Mouse (Mus musculus) MEL (cell line): ENCODE measurements around the gene Abca13. TPM values are rescaled to one million over a fixed set of nuclear protein-coding genes. Genes with fewer than 3 reads are reported as not detected.

Experiments used
- DNase-seq: peaks from one replicate; pipeline ENCODE4 v3.0.0; 2011; ENCODE audit warnings: low read depth, low spot score
- H3K27ac ChIP-seq: 2 replicates; pipeline ENCODE4 v1.5.1; 2012; ENCODE audit warnings: low read depth, mild to moderate bottlenecking, control low read depth, low read length, moderate library complexity; ENCODE audit not compliant: control insufficient read depth
- H3K27me3 ChIP-seq, 2 experiments: fragments of 150-350 bp in 1 of 2; sonication (generic) in 1 of 2; 2 replicates each; pipeline ENCODE4 v1.6.1; 2012; ENCODE audit warnings: low read length in 2 of 2, mild to moderate bottlenecking in 2 of 2, improper control_type of control experiment in 1 of 2, moderate library complexity in 1 of 2; ENCODE audit not compliant: insufficient read depth in 2 of 2, control insufficient read depth in 1 of 2
- H3K36me3 ChIP-seq, 2 experiments: 2 replicates each; pipeline ENCODE4 v1.6.1; 2012 to 2014; ENCODE audit warnings: low read length in 2 of 2, improper control_type of control experiment in 1 of 2, inconsistent platforms in 1 of 2, mild to moderate bottlenecking in 1 of 2; ENCODE audit not compliant: insufficient read depth in 2 of 2, control insufficient read depth in 1 of 2
- H3K4me1 ChIP-seq, 2 experiments: fragments of 150-350 bp in 1 of 2; sonication (generic) in 1 of 2; 2 replicates each; pipeline ENCODE4 v1.6.1; 2012; ENCODE audit warnings: low read length in 2 of 2, improper control_type of control experiment in 1 of 2, mild to moderate bottlenecking in 1 of 2; ENCODE audit not compliant: insufficient read depth in 2 of 2, control insufficient read depth in 1 of 2
- H3K4me3 ChIP-seq, 2 experiments: fragments of 150-350 bp in 1 of 2; sonication (generic) in 1 of 2; 2 replicates each; pipeline ENCODE4 v1.5.1; 2012; ENCODE audit warnings: low read depth in 2 of 2, low read length in 2 of 2, mild to moderate bottlenecking in 2 of 2, moderate library complexity in 2 of 2, control low read depth in 1 of 2, improper control_type of control experiment in 1 of 2; ENCODE audit not compliant: control insufficient read depth in 1 of 2, insufficient read depth in 1 of 2
- H3K79me2 ChIP-seq: 2 replicates; pipeline ENCODE4 v1.6.1; 2012; ENCODE audit warnings: mild to moderate bottlenecking, low read length, moderate library complexity; ENCODE audit not compliant: control insufficient read depth, poor library complexity, insufficient read depth
- H3K9ac ChIP-seq: 2 replicates; pipeline ENCODE4 v1.6.1; 2012; ENCODE audit warnings: low read depth, mild to moderate bottlenecking, control low read depth, low read length, moderate library complexity; ENCODE audit not compliant: control insufficient read depth, poor library complexity, severe bottlenecking
- H3K9me3 ChIP-seq: fragments of 150-350 bp; sonication (generic); replicated peaks from 2 replicates; pipeline ENCODE4 v1.6.1; 2012; ENCODE audit warnings: mild to moderate bottlenecking, low read length, improper control_type of control experiment, moderate library complexity; ENCODE audit not compliant: insufficient read depth
- BHLHE40 ChIP-seq: IDR thresholded peaks from 2 replicates; pipeline ENCODE4 v1.6.1; 2012; ENCODE audit warnings: low read depth, mild to moderate bottlenecking, inconsistent platforms, low read length, improper control_type of control experiment, borderline replicate concordance
- CHD1 ChIP-seq: IDR thresholded peaks from 2 replicates; pipeline ENCODE4 v1.6.1; 2012; ENCODE audit warnings: low read depth, mild to moderate bottlenecking, inconsistent platforms, low read length, improper control_type of control experiment
- CTCF ChIP-seq, 3 experiments: IDR thresholded peaks in 2 of 3; conservative IDR thresholded peaks in 1 of 3; 2 replicates each; pipeline ENCODE4 v1.5.1; 2011 to 2012; ENCODE audit warnings: low read length in 3 of 3, low read depth in 2 of 3, mild to moderate bottlenecking in 2 of 3, improper control_type of control experiment in 1 of 3, inconsistent platforms in 1 of 3, mixed read lengths in 1 of 3, moderate library complexity in 1 of 3; ENCODE audit not compliant: control insufficient read depth in 1 of 3, insufficient read depth in 1 of 3, poor library complexity in 1 of 3, severe bottlenecking in 1 of 3
- ELF1 ChIP-seq: IDR thresholded peaks from 2 replicates; pipeline ENCODE4 v1.6.1; 2014; ENCODE audit warnings: low read depth, mild to moderate bottlenecking, inconsistent platforms, low read length, improper control_type of control experiment, moderate library complexity
- ETS1 ChIP-seq: IDR thresholded peaks from 2 replicates; pipeline ENCODE4 v1.6.1; 2012; ENCODE audit warnings: low read depth, mild to moderate bottlenecking, inconsistent platforms, low read length, improper control_type of control experiment, moderate library complexity
- GABPA ChIP-seq: IDR thresholded peaks from 2 replicates; pipeline ENCODE4 v1.6.1; 2012; ENCODE audit warnings: low read depth, mild to moderate bottlenecking, inconsistent platforms, low read length, improper control_type of control experiment, moderate library complexity
- HCFC1 ChIP-seq: IDR thresholded peaks from 2 replicates; pipeline ENCODE4 v1.6.1; 2012; ENCODE audit warnings: low read depth, mild to moderate bottlenecking, inconsistent platforms, low read length, improper control_type of control experiment, moderate library complexity
- KAT2A ChIP-seq: conservative IDR thresholded peaks from 2 replicates; pipeline ENCODE4 v1.6.1; 2012; ENCODE audit warnings: low read depth, low read length, improper control_type of control experiment, inconsistent platforms
- MAFK ChIP-seq: IDR thresholded peaks from 2 replicates; pipeline ENCODE4 v1.6.1; 2011; ENCODE audit warnings: low read depth, mild to moderate bottlenecking, low read length, improper control_type of control experiment, borderline replicate concordance
- MAX ChIP-seq: IDR thresholded peaks from 2 replicates; pipeline ENCODE4 v1.6.1; 2011; ENCODE audit warnings: low read length, improper control_type of control experiment
- MAZ ChIP-seq: IDR thresholded peaks from 2 replicates; pipeline ENCODE4 v1.6.1; 2012; ENCODE audit warnings: low read depth, mild to moderate bottlenecking, inconsistent platforms, low read length, improper control_type of control experiment
- MEF2A ChIP-seq: IDR thresholded peaks from 2 replicates; pipeline ENCODE4 v1.6.1; 2014; ENCODE audit warnings: low read depth, mild to moderate bottlenecking, inconsistent platforms, low read length, improper control_type of control experiment; ENCODE audit not compliant: poor library complexity, insufficient replicate concordance, severe bottlenecking; ENCODE audit errors: extremely low read depth
- MYC ChIP-seq: IDR thresholded peaks from 2 replicates; pipeline ENCODE4 v1.6.1; 2011; ENCODE audit warnings: low read depth, mild to moderate bottlenecking, low read length, improper control_type of control experiment, moderate library complexity
- NRF1 ChIP-seq: IDR thresholded peaks from 2 replicates; pipeline ENCODE4 v1.6.1; 2014; ENCODE audit warnings: low read depth, mild to moderate bottlenecking, inconsistent platforms, low read length, improper control_type of control experiment, moderate library complexity; ENCODE audit not compliant: poor library complexity, insufficient read depth, severe bottlenecking
- POLR2A ChIP-seq, 2 experiments: IDR thresholded peaks; 2 replicates each; pipeline ENCODE4 v1.6.1; 2011 to 2012; ENCODE audit warnings: low read length in 2 of 2, mild to moderate bottlenecking in 2 of 2, control low read depth in 1 of 2, improper control_type of control experiment in 1 of 2, low read depth in 1 of 2, moderate library complexity in 1 of 2; ENCODE audit not compliant: control insufficient read depth in 1 of 2, insufficient read depth in 1 of 2, poor library complexity in 1 of 2
- RAD21 ChIP-seq: IDR thresholded peaks from 2 replicates; pipeline ENCODE4 v1.6.1; 2011; ENCODE audit warnings: mild to moderate bottlenecking, low read depth, low read length, improper control_type of control experiment
- SIN3A ChIP-seq: IDR thresholded peaks from 2 replicates; pipeline ENCODE4 v1.6.1; 2012; ENCODE audit warnings: low read length, improper control_type of control experiment, inconsistent platforms
- TBP ChIP-seq: IDR thresholded peaks from 2 replicates; pipeline ENCODE4 v1.8.0; 2011; ENCODE audit warnings: low read depth, low read length, improper control_type of control experiment
- TCF12 ChIP-seq: IDR thresholded peaks from 2 replicates; pipeline ENCODE4 v1.6.1; 2014; ENCODE audit warnings: low read depth, mild to moderate bottlenecking, inconsistent platforms, low read length, improper control_type of control experiment, moderate library complexity
- USF1 ChIP-seq: IDR thresholded peaks from 2 replicates; pipeline ENCODE4 v1.6.1; 2014; ENCODE audit warnings: low read depth, mild to moderate bottlenecking, inconsistent platforms, low read length, improper control_type of control experiment, moderate library complexity
- USF2 ChIP-seq, 2 experiments: IDR thresholded peaks; 2 replicates each; pipeline ENCODE4 v1.6.1; 2011 to 2012; ENCODE audit warnings: improper control_type of control experiment in 2 of 2, low read length in 2 of 2, borderline replicate concordance in 1 of 2, inconsistent platforms in 1 of 2, low read depth in 1 of 2, mild to moderate bottlenecking in 1 of 2; ENCODE audit not compliant: insufficient read depth in 1 of 2
- ZMIZ1 ChIP-seq: IDR thresholded peaks from 2 replicates; pipeline ENCODE4 v1.6.1; 2012; ENCODE audit warnings: low read depth, mild to moderate bottlenecking, inconsistent platforms, low read length, improper control_type of control experiment, moderate library complexity
- polyA plus RNA-seq, 2 experiments: library from polyadenylated mRNA; stranded (reverse) in 1 of 2; unstranded in 1 of 2; fragments of >175 nt in 1 of 2; fragments of >200 nt in 1 of 2; gene quantifications; 2 replicates each; pipeline versions ENCODE4 v1.2.1 to v1.2.4; 2012; ENCODE audit warnings: low replicate concordance in 2 of 2, low read depth in 1 of 2; ENCODE audit not compliant: insufficient read length in 2 of 2, insufficient read depth in 1 of 2, missing spikeins in 1 of 2
- total RNA-seq: library from RNA; depleted of rRNA; stranded (reverse); fragments of 300-350 nt; gene quantifications from 2 replicates; pipeline ENCODE4 v1.2.3, GENCODE M21; 2012

Abca13 gene
- total and polyA plus RNA-seq, 3 experiments, result not detected

DNA sequence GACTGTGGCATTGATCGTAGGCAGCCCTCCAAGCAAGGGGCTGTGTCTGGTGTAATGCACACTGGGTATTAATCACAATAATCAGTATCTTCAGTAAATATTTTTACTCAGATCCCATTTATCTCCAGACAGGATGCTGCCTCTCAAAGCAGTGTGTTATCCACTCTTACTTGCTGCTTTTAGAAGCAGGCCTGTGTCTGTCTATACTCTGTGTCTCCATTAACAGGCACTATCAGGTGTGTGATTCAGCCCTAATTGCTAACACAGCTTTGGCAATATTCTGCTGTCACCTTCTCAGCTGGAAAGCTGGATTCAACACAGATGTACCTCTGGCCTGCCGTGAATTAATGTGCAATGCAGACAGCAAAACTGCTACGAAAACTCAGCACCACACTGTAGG, 455.5 kb downstream of the Abca13 start:
- no peak overlapping the region for H3K27ac ChIP-seq
- no peak overlapping the region for H3K9ac ChIP-seq
- H3K9me3 ChIP-seq, result no peaks in the 10 kb centered on the region
- no peak overlapping the region for H3K4me3 ChIP-seq
- H3K4me1 ChIP-seq, result no peaks in the 10 kb centered on the region
- no peaks in the 10 kb centered on the region for H3K79me2 ChIP-seq
- H3K36me3 ChIP-seq, result no peaks in the 10 kb centered on the region
- TF ChIP-seq KAT2A (no peak), MEF2A (no peak), RAD21 (no peak)
- DNase-seq, result no peak
- no peaks in the 10 kb centered on the region for H3K27me3 ChIP-seq

DNA sequence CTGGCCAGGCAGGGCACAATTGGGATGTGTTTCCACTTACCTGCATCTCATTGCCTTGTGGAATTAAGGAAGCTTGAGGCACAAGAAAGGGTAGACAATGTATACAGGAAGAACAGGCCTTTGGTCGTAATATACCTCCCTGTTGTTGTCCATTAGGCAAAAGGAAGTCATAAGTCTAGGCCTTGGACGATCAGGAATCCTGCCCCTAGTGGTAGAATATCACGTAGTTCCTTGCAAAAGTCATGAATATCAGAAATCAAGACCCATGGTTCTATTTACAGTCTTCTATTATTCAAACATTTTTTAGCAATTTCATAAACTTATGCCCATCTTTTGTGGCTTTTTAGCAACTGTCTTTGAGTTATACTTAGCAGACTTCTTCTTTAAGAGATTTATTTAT, 456.2 kb downstream of the Abca13 start:
- Histone ChIP-seq H3K9ac (no peak overlapping the region), H3K27ac (no peak overlapping the region), H3K4me1 (no peaks in the 10 kb centered on the region), H3K36me3 (no peaks in the 10 kb centered on the region), H3K27me3 (no peaks in the 10 kb centered on the region), H3K4me3 (no peak overlapping the region), H3K9me3 (no peaks in the 10 kb centered on the region), H3K79me2 (no peaks in the 10 kb centered on the region)
- TF ChIP-seq SIN3A (no peak), CTCF (IDR thresholded peaks at IDR 0.05 in 2 of 3, conservative IDR thresholded peaks at IDR 0.05 in 1 of 3; ENCODE audit: control insufficient read depth in 1 of 3, insufficient read depth in 1 of 3, low read depth in 2 of 3, low read length in 3 of 3, poor library complexity in 1 of 3, severe bottlenecking in 1 of 3) (peak in 2 of 3 experiments; percentile 34 to 35; a peak in 4 of 6 replicates), POLR2A (IDR thresholded peaks at IDR 0.05; ENCODE audit: control insufficient read depth in 1 of 2, insufficient read depth in 1 of 2, low read depth in 1 of 2, low read length in 2 of 2, poor library complexity in 1 of 2) (no peak)
- peak; percentile 38 for DNase-seq

DNA sequence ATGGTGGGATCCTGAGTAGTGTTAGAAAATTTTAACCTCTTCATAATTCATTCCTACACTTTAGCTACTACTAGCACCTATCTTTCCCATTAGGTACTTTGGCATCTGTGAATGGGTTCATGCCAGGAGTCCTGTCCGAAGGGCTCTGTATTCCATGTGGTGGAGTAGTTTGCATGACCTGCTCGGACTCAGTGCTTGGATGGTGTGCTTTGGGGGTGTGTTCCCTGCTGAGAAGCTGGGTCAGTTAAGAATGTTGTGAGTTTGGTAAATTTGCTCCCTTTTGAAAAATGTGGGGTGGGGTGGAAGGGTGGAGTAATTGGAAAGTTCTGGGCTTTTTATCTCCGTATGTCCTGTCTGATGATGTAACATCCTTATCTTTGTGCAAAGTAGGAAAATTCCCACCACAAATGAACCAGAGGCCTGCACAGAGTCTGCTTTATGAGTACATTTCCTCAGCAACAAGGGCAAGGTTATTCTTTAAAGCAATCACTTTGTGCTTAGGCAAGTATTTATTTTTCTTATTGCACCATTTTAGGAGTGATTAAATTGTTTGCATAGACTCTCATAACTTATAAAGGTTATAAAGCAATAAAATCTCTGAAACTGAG, 475.0 kb downstream of the Abca13 start:
- no peaks in the 10 kb centered on the region for H3K36me3 ChIP-seq
- H3K9ac ChIP-seq, result no peak overlapping the region
- no peak overlapping the region for H3K27ac ChIP-seq
- H3K79me2 ChIP-seq, result no peaks in the 10 kb centered on the region
- H3K4me3 ChIP-seq, result no peak overlapping the region
- H3K9me3 ChIP-seq, result no peaks in the 10 kb centered on the region
- DNase-seq, result no peak
- no peaks in the 10 kb centered on the region for H3K27me3 ChIP-seq
- no peaks in the 10 kb centered on the region for H3K4me1 ChIP-seq
- TF ChIP-seq TCF12, result no peak
- TF ChIP-seq RAD21, result no peak
- TF ChIP-seq MAX, result no peak
- no peak for TF ChIP-seq BHLHE40
- TF ChIP-seq USF1, result no peak
- TF ChIP-seq CHD1, result no peak
- no peak for TF ChIP-seq MAZ
- no peak for TF ChIP-seq NRF1
- no peak for TF ChIP-seq GABPA
- TF ChIP-seq HCFC1, result no peak
- TF ChIP-seq USF2 (IDR thresholded peaks at IDR 0.05; ENCODE audit: borderline replicate concordance in 1 of 2, insufficient read depth in 1 of 2, low read depth in 1 of 2, low read length in 2 of 2), result no peak
- no peak for TF ChIP-seq ETS1
- no peak for TF ChIP-seq MAFK
- TF ChIP-seq TBP, result no peak
- TF ChIP-seq ELF1, result no peak
- no peak for TF ChIP-seq ZMIZ1
- no peak for TF ChIP-seq SIN3A
- TF ChIP-seq MYC, result no peak
